8 mouse cellular contexts compared by ENCODE assay signal in the genomic region with DNA sequence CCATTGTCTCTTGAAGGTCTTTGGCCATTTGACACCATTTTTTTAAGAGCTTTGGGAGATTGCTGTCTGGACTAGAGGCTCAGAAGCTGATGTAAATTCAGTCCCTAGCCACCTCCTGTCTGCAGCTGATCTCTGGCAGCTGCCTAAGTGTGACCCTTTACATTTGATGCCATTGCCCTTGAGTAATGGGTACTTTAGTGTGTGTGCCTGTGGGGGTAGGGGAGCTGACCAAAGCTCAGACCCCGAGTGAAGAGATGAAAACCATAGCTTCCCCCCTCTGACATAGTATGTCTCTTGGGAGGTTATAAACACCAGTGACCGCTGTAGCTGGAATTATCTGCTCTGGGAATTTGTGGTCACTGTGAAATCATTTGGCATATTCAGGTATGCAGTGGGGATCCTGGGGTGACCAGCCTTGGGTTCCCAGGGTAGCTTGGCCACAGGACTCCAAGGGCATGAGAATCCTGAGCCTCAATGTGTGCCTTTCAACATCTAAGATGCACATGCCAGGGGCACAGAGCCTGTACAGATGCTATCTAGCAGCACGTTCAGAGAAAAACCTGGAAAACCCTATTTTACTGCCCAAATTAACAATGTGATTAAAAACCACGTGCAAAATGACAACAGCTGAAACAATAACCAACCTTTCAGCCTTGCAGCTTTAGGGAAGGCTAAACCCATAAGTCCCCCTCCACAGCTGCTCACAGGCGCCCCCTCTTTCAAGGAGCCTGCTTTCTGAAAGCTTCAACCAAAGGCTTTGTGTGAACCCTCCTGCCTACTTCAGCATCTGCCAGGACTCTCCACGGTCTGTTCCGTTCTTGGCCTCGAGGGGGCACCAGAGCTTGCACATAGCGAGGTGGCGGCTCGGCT.
DNase-seq lines count a peak whose midpoint lies in the region; ATAC-seq lines count a peak whose summit lies in the region.

No protein-coding gene starts in this region.

- peak overlapping the region; percentile 59 for H3K4me2 ChIP-seq in hindbrain, embryonic 15.5 days

- H3K9me3 ChIP-seq in hindbrain, embryonic 15.5 days, result no peaks in the 10 kb centered on the region

- DNase-seq in adipocyte (ENCODE audit: low spot score), result peak; percentile 2
- peak; percentile 81 for DNase-seq in cerebellum, adult 9-11 months
- DNase-seq in frontal cortex, adult 2 months (ENCODE audit: extremely low spot score in 1 of 2, low spot score in 1 of 2), result peak; percentile 80 to 99
- DNase-seq in left cerebral cortex, adult 11 months (ENCODE audit: low spot score), result peak; percentile 87
- peak; percentile 86 to 89 for DNase-seq in lung, postnatal 4 days
- peak; percentile 90 for DNase-seq in right cerebral cortex, postnatal 25 days

- peaks cover 15% of the 10 kb centered on the region for H3K4me1 ChIP-seq in hindbrain, embryonic 15.5 days (replicated peaks)

- H3K27me3 ChIP-seq in hindbrain, embryonic 15.5 days, result no peaks in the 10 kb centered on the region

- WGBS in hindbrain, embryonic 15.5 days, result 9% methylated on average over 11 of the region's 11 CpGs

- peak overlapping the region; percentile 30; the same call in 1 of the 2 replicates for H3K4me3 ChIP-seq in hindbrain, embryonic 15.5 days

- peak overlapping the region; percentile 82 for H3K27ac ChIP-seq in hindbrain, embryonic 15.5 days (replicated peaks)

- peak overlapping the region; percentile 46 for H3K9ac ChIP-seq in hindbrain, embryonic 15.5 days

- no peaks in the 10 kb centered on the region for H3K36me3 ChIP-seq in hindbrain, embryonic 15.5 days

- peak; percentile 92 for ATAC-seq in hindbrain, embryonic 15.5 days (ENCODE audit: low FRiP score, low read depth)
- ATAC-seq in monocyte, adult 5-6 weeks (replicated peaks; ENCODE audit: insufficient number of reproducible peaks, low FRiP score, low TSS enrichment, poor library complexity, severe bottlenecking), result no peak

Comparison
In these comparisons a context has a peak if more than half of its experiments do, and no peak if none do; other contexts are left out.
1. DNase-seq: peak in every context shown above with its lines; median percentile 90 in right cerebral cortex, postnatal 25 days; 90 in frontal cortex, adult 2 months; 88 in lung, postnatal 4 days; 87 in left cerebral cortex, adult 11 months; 81 in cerebellum, adult 9-11 months; 2 in adipocyte.